Mouse (Mus musculus) liver, embryonic 11.5 days (tissue): ENCODE measurements around the gene Mrps27. TPM values are rescaled to one million over a fixed set of nuclear protein-coding genes. Genes with fewer than 3 reads are reported as not detected.

Experiments
- ATAC-seq: fragments of 200-750 bp; cut with Nextera tagmentation; replicated peaks from 2 replicates; pipeline ENCODE4 v1.8.0; 2017; ENCODE audit warnings: moderate number of reproducible peaks, mild to moderate bottlenecking, moderate TSS enrichment, moderate library complexity; ENCODE audit not compliant: low FRiP score
- DNase-seq: peaks from one replicate; pipeline ENCODE4 v3.0.0-alpha.2; 2017; ENCODE audit warnings: low spot score
- H3K27ac ChIP-seq: fragments of 300-500 bp; sonication (generic); 2 replicates; pipeline ENCODE4 v1.5.1; 2014; ENCODE audit warnings: mild to moderate bottlenecking, low read depth, low read length, control low read depth
- H3K27me3 ChIP-seq: fragments of 300-500 bp; sonication (generic); replicated peaks from 2 replicates; pipeline ENCODE4 v1.6.1; 2014; ENCODE audit warnings: low read length, mixed read lengths; ENCODE audit not compliant: control insufficient read depth, insufficient read depth
- H3K36me3 ChIP-seq: fragments of 300-500 bp; sonication (generic); 2 replicates; pipeline ENCODE4 v1.6.1; 2014; ENCODE audit warnings: mild to moderate bottlenecking, low read length, moderate library complexity, mixed read lengths; ENCODE audit not compliant: control insufficient read depth, insufficient read depth
- H3K4me1 ChIP-seq: fragments of 300-500 bp; sonication (generic); replicated peaks from 2 replicates; pipeline ENCODE4 v1.6.1; 2014; ENCODE audit warnings: low read length, mixed read lengths; ENCODE audit not compliant: control insufficient read depth, insufficient read depth
- H3K4me2 ChIP-seq: fragments of 300-500 bp; sonication (generic); 2 replicates; pipeline ENCODE4 v1.6.1; 2014; ENCODE audit warnings: mild to moderate bottlenecking, control low read depth, moderate library complexity
- H3K4me3 ChIP-seq: fragments of 300-500 bp; sonication (generic); 2 replicates; pipeline ENCODE4 v1.5.1; 2014; ENCODE audit warnings: low read depth, low read length, control low read depth
- H3K9ac ChIP-seq: fragments of 300-500 bp; sonication (generic); 2 replicates; pipeline ENCODE4 v1.6.1; 2014; ENCODE audit warnings: low read depth, low read length, control low read depth
- H3K9me3 ChIP-seq: fragments of 300-500 bp; sonication (generic); 2 replicates; pipeline ENCODE4 v1.6.1; 2016; ENCODE audit warnings: low read length, inconsistent platforms, mixed read lengths; ENCODE audit not compliant: control insufficient read depth
- WGBS: fragments of 180-500 bp; shearing (Covaris S2); extraction: QIAGEN DNeasy Blood & Tissue Kit; methylation state at CpG from one replicate; pipeline ENCODE4 v1.1.7; 2014; 5-methylcytosine and 5-hydroxymethylcytosine counted together
- polyA plus RNA-seq: library from polyadenylated mRNA; unstranded; fragments of >200 nt; fragmentation: Nextera tagmentation; extraction: Ambion mirVana; gene quantifications from 2 replicates; pipeline ENCODE4 v1.2.1, GENCODE M21; 2014

The Mrps27 gene
- polyA plus RNA-seq, 1 experiment from 2014 or later, result 67.4 TPM

- no peak overlapping the region for H3K4me2 ChIP-seq
- WGBS, result 84% methylated on average over 29 of the region's 29 CpGs
- H3K27me3 ChIP-seq, result no peaks in the 10 kb centered on the region
- no peak for ATAC-seq
- H3K27ac ChIP-seq, result no peak overlapping the region
- peaks cover 9% of the 10 kb centered on the region for H3K36me3 ChIP-seq
- no peak for DNase-seq
- no peaks in the 10 kb centered on the region for H3K9me3 ChIP-seq
- no peaks in the 10 kb centered on the region for H3K4me1 ChIP-seq
- H3K9ac ChIP-seq, result no peak overlapping the region
- H3K4me3 ChIP-seq, result no peak overlapping the region
Measured at GRCm38 (mm10) chr13:99433068-99434008, 88.8 kb downstream of the Mrps27 start.

GRCm38 (mm10) chr13:99434494-99434893, 89.9 kb downstream of the Mrps27 start:
- no peaks in the 10 kb centered on the region for H3K4me1 ChIP-seq
- H3K36me3 ChIP-seq, result peaks cover 9% of the 10 kb centered on the region
- WGBS, result 87% methylated on average over 9 of the region's 9 CpGs
- H3K9ac ChIP-seq, result no peak overlapping the region
- H3K9me3 ChIP-seq, result no peaks in the 10 kb centered on the region
- DNase-seq (no peak), ATAC-seq (no peak)
- no peak overlapping the region for H3K27ac ChIP-seq
- no peak overlapping the region for H3K4me3 ChIP-seq
- H3K4me2 ChIP-seq, result no peak overlapping the region
- H3K27me3 ChIP-seq, result no peaks in the 10 kb centered on the region

GRCm38 (mm10) chr13:99437051-99437450, 92.5 kb downstream of the Mrps27 start:
- Histone ChIP-seq H3K27me3 (no peaks in the 10 kb centered on the region), H3K9ac (no peak overlapping the region), H3K27ac (no peak overlapping the region), H3K4me1 (no peaks in the 10 kb centered on the region), H3K4me3 (no peak overlapping the region), H3K4me2 (no peak overlapping the region), H3K36me3 (no peaks in the 10 kb centered on the region; the same call in 1 of the 2 replicates), H3K9me3 (no peaks in the 10 kb centered on the region)
- DNase-seq, result no peak
- ATAC-seq, result no peak

GRCm38 (mm10) chr13:99439357-99439756, 94.8 kb downstream of the Mrps27 start:
- Histone ChIP-seq H3K4me2 (no peak overlapping the region), H3K27me3 (no peaks in the 10 kb centered on the region), H3K9ac (no peak overlapping the region), H3K36me3 (no peaks in the 10 kb centered on the region; the same call in 1 of the 2 replicates), H3K27ac (no peak overlapping the region), H3K4me1 (no peaks in the 10 kb centered on the region), H3K4me3 (no peak overlapping the region), H3K9me3 (no peaks in the 10 kb centered on the region)
- WGBS, result 82% methylated on average over 5 of the region's 5 CpGs
- DNase-seq, result no peak
- no peak for ATAC-seq

GRCm38 (mm10) chr13:99440228-99440627, 95.6 kb downstream of the Mrps27 start:
- DNase-seq (no peak), ATAC-seq (no peak)
- H3K4me3 ChIP-seq, result no peak overlapping the region
- no peaks in the 10 kb centered on the region for H3K27me3 ChIP-seq
- no peak overlapping the region for H3K27ac ChIP-seq
- H3K4me2 ChIP-seq, result no peak overlapping the region
- H3K9ac ChIP-seq, result no peak overlapping the region
- WGBS, result 93% methylated on average over 2 of the region's 2 CpGs
- no peaks in the 10 kb centered on the region for H3K9me3 ChIP-seq
- H3K36me3 ChIP-seq, result no peaks in the 10 kb centered on the region; the same call in 1 of the 2 replicates
- H3K4me1 ChIP-seq, result no peaks in the 10 kb centered on the region

GRCm38 (mm10) chr13:99441700-99442433, 97.3 kb downstream of the Mrps27 start:
- 74% methylated on average over 18 of the region's 18 CpGs for WGBS
- Histone ChIP-seq H3K27ac (no peak overlapping the region), H3K4me1 (no peaks in the 10 kb centered on the region), H3K4me2 (no peak overlapping the region), H3K9ac (no peak overlapping the region), H3K36me3 (no peaks in the 10 kb centered on the region; the same call in 1 of the 2 replicates), H3K27me3 (no peaks in the 10 kb centered on the region), H3K9me3 (no peaks in the 10 kb centered on the region), H3K4me3 (no peak overlapping the region)
- ATAC-seq (no peak), DNase-seq (no peak)

- Histone ChIP-seq H3K4me1 (no peaks in the 10 kb centered on the region), H3K9me3 (no peaks in the 10 kb centered on the region), H3K27me3 (no peaks in the 10 kb centered on the region), H3K9ac (no peak overlapping the region), H3K36me3 (no peaks in the 10 kb centered on the region; the same call in 1 of the 2 replicates), H3K4me3 (no peak overlapping the region), H3K4me2 (no peak overlapping the region), H3K27ac (no peak overlapping the region)
- WGBS, result 80% methylated on average over 12 of the region's 12 CpGs
- no peak for ATAC-seq
- DNase-seq, result no peak
Measured at GRCm38 (mm10) chr13:99442434-99443249, 98.1 kb downstream of the Mrps27 start.

GRCm38 (mm10) chr13:99443484-99444175, 99.0 kb downstream of the Mrps27 start:
- ATAC-seq (no peak), DNase-seq (no peak)
- Histone ChIP-seq H3K27ac (no peak overlapping the region), H3K4me1 (no peaks in the 10 kb centered on the region), H3K9me3 (no peaks in the 10 kb centered on the region), H3K4me2 (no peak overlapping the region), H3K36me3 (no peaks in the 10 kb centered on the region; the same call in 1 of the 2 replicates), H3K4me3 (no peak overlapping the region), H3K9ac (no peak overlapping the region), H3K27me3 (no peaks in the 10 kb centered on the region)
- WGBS, result 81% methylated on average over 7 of the region's 7 CpGs
